In genomic region chr10:81232580-81233225, GRCm38 (mm10) we compare ENCODE assay signal across 8 mouse cellular contexts. TPM values are rescaled to one million over a fixed set of nuclear protein-coding genes. Genes with fewer than 3 reads are reported as not detected.
A peak's percentile ranks its signal among the peaks of the same experiment; 100 is the strongest.
DNase-seq lines count a peak whose midpoint lies in the region; ATAC-seq and TF ChIP-seq lines count a peak whose summit lies in the region.

TSS of gene Zfr2 (plus strand) at chr10:81233155.

- peak within 1 kb of the TSS; percentile 63 for H3K9ac ChIP-seq in heart, embryonic 15.5 days
- H3K9ac ChIP-seq in liver, embryonic 14.5 days (replicated peaks): peak within 1 kb of the TSS; percentile 24
- H3K9ac ChIP-seq in neural tube, embryonic 11.5 days (ENCODE audit: low read length): peak within 1 kb of the TSS; percentile 74
- peak within 1 kb of the TSS; percentile 77 for H3K9ac ChIP-seq in stomach, postnatal 0 days (ENCODE audit: low read length)

- H3K4me2 ChIP-seq in heart, embryonic 15.5 days: peak within 1 kb of the TSS; percentile 69
- peak within 1 kb of the TSS; percentile 56 for H3K4me2 ChIP-seq in liver, embryonic 14.5 days (ENCODE audit: low read depth)
- H3K4me2 ChIP-seq in neural tube, embryonic 11.5 days (ENCODE audit: low read depth): peak within 1 kb of the TSS; percentile 76
- peak within 1 kb of the TSS; percentile 67 for H3K4me2 ChIP-seq in stomach, postnatal 0 days (replicated peaks; ENCODE audit: low read depth)

- peak within 1 kb of the TSS; percentile 87 for H3K4me3 ChIP-seq in forebrain, embryonic 10.5 days
- peak within 1 kb of the TSS; percentile 69 for H3K4me3 ChIP-seq in heart, embryonic 15.5 days
- H3K4me3 ChIP-seq in liver, embryonic 14.5 days (ENCODE audit: insufficient read depth in 1 of 2, low read depth in 2 of 2, low read length in 2 of 2): peak within 1 kb of the TSS; percentile 55 to 66
- peak within 1 kb of the TSS; percentile 71 for H3K4me3 ChIP-seq in neural tube, embryonic 11.5 days (ENCODE audit: low read depth, low read length)
- H3K4me3 ChIP-seq in stomach, postnatal 0 days (ENCODE audit: low read depth, low read length): peak within 1 kb of the TSS; percentile 67

- H3K9me3 ChIP-seq in forebrain, embryonic 10.5 days: no peaks in the 10 kb centered on the region
- H3K9me3 ChIP-seq in heart, embryonic 15.5 days (replicated peaks): no peaks in the 10 kb centered on the region
- no peaks in the 10 kb centered on the region for H3K9me3 ChIP-seq in liver, embryonic 14.5 days (ENCODE audit: control insufficient read depth, low read length)
- H3K9me3 ChIP-seq in neural tube, embryonic 11.5 days (ENCODE audit: control insufficient read depth, low read length): no peaks in the 10 kb centered on the region
- no peaks in the 10 kb centered on the region for H3K9me3 ChIP-seq in stomach, postnatal 0 days (ENCODE audit: control insufficient read depth, low read length)

- no peak for TF ChIP-seq EP300 in liver, embryonic 14.5 days (IDR thresholded peaks at IDR 0.05; ENCODE audit: low read depth)
- no peak for TF ChIP-seq EP300 in stomach, postnatal 0 days (optimal IDR thresholded peaks at IDR 0.05)

- peaks cover 50% of the 10 kb centered on the region for H3K4me1 ChIP-seq in forebrain, embryonic 10.5 days
- H3K4me1 ChIP-seq in heart, embryonic 15.5 days (replicated peaks): peaks cover 26% of the 10 kb centered on the region
- peaks cover 2 to 3% of the 10 kb centered on the region in 2 experiments; a peak in 2 of 4 replicates for H3K4me1 ChIP-seq in liver, embryonic 14.5 days (replicated peaks; ENCODE audit: control insufficient read depth in 2 of 2, insufficient read depth in 2 of 2, low read length in 1 of 2)
- H3K4me1 ChIP-seq in neural tube, embryonic 11.5 days (ENCODE audit: control insufficient read depth, insufficient read depth, low read length): no peaks in the 10 kb centered on the region
- no peaks in the 10 kb centered on the region for H3K4me1 ChIP-seq in stomach, postnatal 0 days (replicated peaks; ENCODE audit: control insufficient read depth, insufficient read depth)

- peaks cover 67% of the 10 kb centered on the region for H3K27me3 ChIP-seq in forebrain, embryonic 10.5 days (ENCODE audit: poor library complexity, severe bottlenecking)
- H3K27me3 ChIP-seq in heart, embryonic 15.5 days: peaks cover 47% of the 10 kb centered on the region
- peaks cover 36% of the 10 kb centered on the region for H3K27me3 ChIP-seq in liver, embryonic 14.5 days (ENCODE audit: control insufficient read depth, insufficient read depth, low read length)
- peaks cover 22% of the 10 kb centered on the region for H3K27me3 ChIP-seq in neural tube, embryonic 11.5 days (ENCODE audit: control insufficient read depth, insufficient read depth, low read length)
- H3K27me3 ChIP-seq in stomach, postnatal 0 days (ENCODE audit: control insufficient read depth, insufficient read depth, low read length): peaks cover 3% of the 10 kb centered on the region; the same call in 1 of the 2 replicates

- peak; percentile 85 for ATAC-seq in heart, embryonic 15.5 days (replicated peaks; ENCODE audit: insufficient number of reproducible peaks, insufficient read depth, low FRiP score, low read depth)
- peak; percentile 83 for ATAC-seq in liver, embryonic 14.5 days (ENCODE audit: insufficient read depth)
- peak; percentile 71 for ATAC-seq in neural tube, embryonic 11.5 days (ENCODE audit: insufficient read depth, low FRiP score, low TSS enrichment)
- peak; percentile 92 for ATAC-seq in stomach, postnatal 0 days (ENCODE audit: low FRiP score, low TSS enrichment)

- no peak for TF ChIP-seq CTCF in liver, embryonic 14.5 days (IDR thresholded peaks at IDR 0.05; ENCODE audit: low read depth)
- TF ChIP-seq CTCF in stomach, postnatal 0 days (IDR thresholded peaks at IDR 0.05; ENCODE audit: low read depth): no peak

- WGBS in forebrain, embryonic 10.5 days: 10% methylated on average over 29 of the region's 29 CpGs
- WGBS in heart, embryonic 15.5 days: 7% methylated on average over 29 of the region's 29 CpGs
- WGBS in liver, embryonic 14.5 days (ENCODE audit: insufficient replicate concordance): 7% methylated on average over 29 of the region's 29 CpGs
- 8% methylated on average over 29 of the region's 29 CpGs for WGBS in neural tube, embryonic 11.5 days
- WGBS in stomach, postnatal 0 days: 9% methylated on average over 19 of the region's 29 CpGs

- no peaks in the 10 kb centered on the region for H3K36me3 ChIP-seq in forebrain, embryonic 10.5 days (replicated peaks)
- no peaks in the 10 kb centered on the region for H3K36me3 ChIP-seq in heart, embryonic 15.5 days
- H3K36me3 ChIP-seq in liver, embryonic 14.5 days (replicated peaks; ENCODE audit: control insufficient read depth, insufficient read depth, low read depth): no peaks in the 10 kb centered on the region
- no peaks in the 10 kb centered on the region for H3K36me3 ChIP-seq in neural tube, embryonic 11.5 days (ENCODE audit: control insufficient read depth, insufficient read depth, low read length)
- no peaks in the 10 kb centered on the region for H3K36me3 ChIP-seq in stomach, postnatal 0 days (ENCODE audit: control insufficient read depth, insufficient read depth, low read length)

- DNase-seq in CD8-positive naive resting alpha-beta T cell, adult 2 months (ENCODE audit: low read depth in 2 of 2, low spot score in 2 of 2): peak; percentile 82 to 87
- DNase-seq in c-Kit-positive CD71-negative TER-119-negative erythroid progenitor cells, embryonic 14.5 days (ENCODE audit: low read depth): peak; percentile 79
- DNase-seq in forebrain, embryonic 10.5 days (ENCODE audit: extremely low spot score, low spot score): peak; percentile 90
- peak; percentile 94 to 95 for DNase-seq in kidney, postnatal 25 days
- peak; percentile 60 to 76 (median 69) for DNase-seq in liver, embryonic 14.5 days (ENCODE audit: low read depth in 3 of 3, low spot score in 3 of 3)
- peak; percentile 89 for DNase-seq in neural tube, embryonic 11.5 days (ENCODE audit: low spot score)
- DNase-seq in stomach, postnatal 0 days (ENCODE audit: low spot score): peak; percentile 98

- H3K27ac ChIP-seq in forebrain, embryonic 10.5 days: peak within 1 kb of the TSS; percentile 92
- peak within 1 kb of the TSS; percentile 32; the same call in 1 of the 2 replicates for H3K27ac ChIP-seq in heart, embryonic 15.5 days
- no peak within 1 kb of the TSS for H3K27ac ChIP-seq in liver, embryonic 14.5 days
- no peak within 1 kb of the TSS for H3K27ac ChIP-seq in neural tube, embryonic 11.5 days (ENCODE audit: low read depth, low read length)
- H3K27ac ChIP-seq in stomach, postnatal 0 days (replicated peaks): peak within 1 kb of the TSS; percentile 81

RNA-seq across cellular contexts. Expression of gene Zfr2, which starts in this region (rescaled TPM):
- 2.4 and 2.7 TPM in 2 replicates for polyA plus RNA-seq in forebrain, embryonic 10.5 days (2016; fragmentation: Nextera tagmentation; extraction: Ambion mirVana)
- 6.0 and 7.5 TPM in 2 replicates for polyA plus RNA-seq in heart, embryonic 15.5 days (2015; fragmentation: Nextera tagmentation; extraction: Ambion mirVana)
- 0.39 and 0.46 TPM in 2 replicates for polyA plus RNA-seq in liver, embryonic 14.5 days (2012; rRNA removed)
- 0.21 and 0.38 TPM in 2 replicates for polyA plus RNA-seq in liver, embryonic 14.5 days (2014; fragmentation: Nextera tagmentation; extraction: Ambion mirVana)
- polyA plus RNA-seq in neural tube, embryonic 11.5 days (2014; fragmentation: Nextera tagmentation; extraction: Ambion mirVana): 5.8 and 6.0 TPM in 2 replicates
- 2.1 and 3.2 TPM in 2 replicates for polyA plus RNA-seq in stomach, postnatal 0 days (2015; fragmentation: Nextera tagmentation; extraction: Ambion mirVana)

Comparison
In these comparisons a context has a peak if more than half of its experiments do, and no peak if none do; other contexts are left out.
1. Peak in DNase-seq, ATAC-seq, H3K4me3 ChIP-seq, H3K9ac ChIP-seq and H3K4me2 ChIP-seq in liver, embryonic 14.5 days; RNA of the gene not detected or under 1 TPM.
2. H3K27ac ChIP-seq: peak in forebrain, embryonic 10.5 days (single experiment), heart, embryonic 15.5 days (single experiment) and stomach, postnatal 0 days (single experiment); none in liver, embryonic 14.5 days (single experiment) and neural tube, embryonic 11.5 days (single experiment).
3. H3K9ac ChIP-seq: peak in every context shown above with its lines; median percentile 77 in stomach, postnatal 0 days; 74 in neural tube, embryonic 11.5 days; 63 in heart, embryonic 15.5 days; 24 in liver, embryonic 14.5 days.
4. Peak in every context shown above with its lines, with median percentiles within 50 percentile points of each other: DNase-seq, H3K4me3 ChIP-seq, ATAC-seq and H3K4me2 ChIP-seq.